Mouse (Mus musculus): Measurements from ENCODE around the gene Cyp2w1. TPM values are rescaled to one million over a fixed set of nuclear protein-coding genes. Genes with fewer than 3 reads are reported as not detected.

Cyp2w1 gene
- polyA plus RNA-seq, 1 experiment: not detected

DNA sequence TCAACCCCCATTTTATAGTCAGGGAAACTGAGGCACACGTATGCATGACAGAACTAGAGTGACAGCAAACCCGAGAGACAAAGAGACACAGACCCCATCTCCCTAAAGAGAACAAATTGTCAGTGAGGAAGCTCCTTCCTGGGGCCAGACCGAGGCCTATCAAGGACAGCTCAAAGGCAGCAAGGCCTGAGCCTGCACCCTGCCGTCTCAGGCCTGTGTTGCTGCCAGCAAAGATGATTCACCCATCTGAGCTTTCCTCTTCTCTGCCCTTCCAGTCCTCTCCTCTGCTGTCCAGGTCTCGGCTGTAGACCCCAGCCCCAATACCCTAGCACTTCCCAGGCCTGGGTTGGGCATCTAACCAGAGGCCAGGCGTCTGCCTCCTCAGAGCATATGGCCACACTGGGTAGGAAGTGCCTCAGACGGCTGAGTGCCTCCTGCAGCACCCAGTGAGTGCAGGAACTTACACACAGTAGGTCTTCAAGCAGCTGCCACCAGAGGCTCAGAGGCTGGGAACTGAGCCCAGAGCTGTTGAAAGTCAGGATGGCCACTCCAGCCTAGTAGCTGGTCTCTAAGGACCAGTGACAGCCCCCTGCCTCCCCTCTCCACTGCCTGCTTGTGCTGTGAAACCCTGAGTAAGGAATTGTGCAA, 25.3 kb upstream of the Cyp2w1 start:
- no peaks in the 10 kb centered on the region for H3K27me3 ChIP-seq (ENCODE audit: control insufficient read depth, insufficient read depth, low read length, poor library complexity, severe bottlenecking)

DNA sequence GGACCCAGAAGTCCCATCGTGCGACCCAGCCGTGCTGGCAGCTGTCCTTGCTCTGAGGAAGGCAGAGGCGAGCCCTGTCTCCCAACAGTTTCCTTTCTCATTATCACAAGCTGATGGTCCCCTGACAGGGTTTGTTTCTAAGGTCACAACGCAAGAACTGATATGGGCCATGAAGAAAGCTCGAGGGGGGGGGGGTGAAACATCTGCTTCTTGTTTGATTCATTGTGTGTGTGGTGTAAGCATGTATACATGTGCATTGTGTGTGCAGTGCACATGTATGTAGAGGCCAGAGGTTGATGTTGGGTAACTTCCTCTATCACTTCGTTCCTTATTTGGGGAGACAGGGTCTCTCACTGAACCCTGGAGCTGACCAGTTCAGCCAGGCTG, 24.8 kb upstream of the Cyp2w1 start:
- no peak for TF ChIP-seq EP300 (IDR thresholded peaks at IDR 0.05; ENCODE audit: insufficient read depth, low read depth, low read length)
- no peak for TF ChIP-seq CTCF (IDR thresholded peaks at IDR 0.05; ENCODE audit: low read depth, low read length)
- TF ChIP-seq POLR2A (IDR thresholded peaks at IDR 0.05; ENCODE audit: insufficient read depth, low read length): no peak
- no peaks in the 10 kb centered on the region for H3K9me3 ChIP-seq (replicated peaks; ENCODE audit: control insufficient read depth, insufficient read depth, low read length, poor library complexity, severe bottlenecking)
- H3K36me3 ChIP-seq (ENCODE audit: control insufficient read depth, insufficient read depth, low read length, poor library complexity, severe bottlenecking): no peaks in the 10 kb centered on the region
- H3K4me3 ChIP-seq (ENCODE audit: low read depth, low read length): no peak overlapping the region
- H3K9ac ChIP-seq (ENCODE audit: low read depth, poor library complexity, severe bottlenecking): no peak overlapping the region
- H3K27ac ChIP-seq (ENCODE audit: insufficient read depth, low read length): no peak overlapping the region
- H3K4me1 ChIP-seq (ENCODE audit: control insufficient read depth, insufficient read depth, low read length): peaks cover 16% of the 10 kb centered on the region
- H3K27me3 ChIP-seq (ENCODE audit: control insufficient read depth, insufficient read depth, low read length, poor library complexity, severe bottlenecking): no peaks in the 10 kb centered on the region

More for the DNA sequence above, 25.3 kb upstream of the Cyp2w1 start:
- peaks cover 13% of the 10 kb centered on the region for H3K4me1 ChIP-seq (ENCODE audit: control insufficient read depth, insufficient read depth, low read length)
- no peaks in the 10 kb centered on the region for H3K36me3 ChIP-seq (ENCODE audit: control insufficient read depth, insufficient read depth, low read length, poor library complexity, severe bottlenecking)
- TF ChIP-seq EP300 (IDR thresholded peaks at IDR 0.05; ENCODE audit: insufficient read depth, low read depth, low read length): no peak
- TF ChIP-seq CTCF (IDR thresholded peaks at IDR 0.05; ENCODE audit: low read depth, low read length): no peak
- no peak for TF ChIP-seq POLR2A (IDR thresholded peaks at IDR 0.05; ENCODE audit: insufficient read depth, low read length)
- H3K9me3 ChIP-seq (replicated peaks; ENCODE audit: control insufficient read depth, insufficient read depth, low read length, poor library complexity, severe bottlenecking): no peaks in the 10 kb centered on the region
- H3K27ac ChIP-seq (ENCODE audit: insufficient read depth, low read length): no peak overlapping the region
- H3K9ac ChIP-seq (ENCODE audit: low read depth, poor library complexity, severe bottlenecking): no peak overlapping the region
- no peak overlapping the region for H3K4me3 ChIP-seq (ENCODE audit: low read depth, low read length)

DNA sequence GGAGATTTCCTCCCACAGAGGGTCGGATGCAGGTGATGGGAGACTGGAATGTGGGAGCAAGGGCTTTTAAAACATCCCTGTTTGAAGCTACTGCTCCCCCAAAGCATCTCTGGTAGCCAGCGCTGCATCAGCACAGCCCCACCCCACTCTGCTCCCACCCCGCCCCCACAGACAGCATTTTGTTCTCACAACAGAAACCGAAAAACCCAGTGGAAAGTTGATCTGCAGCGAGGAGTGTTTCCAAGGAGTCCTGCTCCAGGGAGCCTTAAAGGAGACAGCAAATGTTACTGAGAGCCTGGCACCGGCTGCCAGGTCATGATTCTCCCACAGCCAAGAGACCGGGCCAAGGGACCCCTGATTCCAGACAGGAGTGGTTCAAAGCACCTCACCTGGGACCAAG, 21.7 kb upstream of the Cyp2w1 start:
- H3K36me3 ChIP-seq (ENCODE audit: control insufficient read depth, insufficient read depth, low read length, poor library complexity, severe bottlenecking): no peaks in the 10 kb centered on the region
- no peaks in the 10 kb centered on the region for H3K9me3 ChIP-seq (replicated peaks; ENCODE audit: control insufficient read depth, insufficient read depth, low read length, poor library complexity, severe bottlenecking)
- no peak for TF ChIP-seq CTCF (IDR thresholded peaks at IDR 0.05; ENCODE audit: low read depth, low read length)
- TF ChIP-seq POLR2A (IDR thresholded peaks at IDR 0.05; ENCODE audit: insufficient read depth, low read length): no peak
- no peak for TF ChIP-seq EP300 (IDR thresholded peaks at IDR 0.05; ENCODE audit: insufficient read depth, low read depth, low read length)
- no peak overlapping the region for H3K27ac ChIP-seq (ENCODE audit: insufficient read depth, low read length)
- H3K4me1 ChIP-seq (ENCODE audit: control insufficient read depth, insufficient read depth, low read length): peaks cover 12% of the 10 kb centered on the region
- no peak overlapping the region for H3K4me3 ChIP-seq (ENCODE audit: low read depth, low read length)
- no peak overlapping the region for H3K9ac ChIP-seq (ENCODE audit: low read depth, poor library complexity, severe bottlenecking)
- H3K27me3 ChIP-seq (ENCODE audit: control insufficient read depth, insufficient read depth, low read length, poor library complexity, severe bottlenecking): no peaks in the 10 kb centered on the region

DNA sequence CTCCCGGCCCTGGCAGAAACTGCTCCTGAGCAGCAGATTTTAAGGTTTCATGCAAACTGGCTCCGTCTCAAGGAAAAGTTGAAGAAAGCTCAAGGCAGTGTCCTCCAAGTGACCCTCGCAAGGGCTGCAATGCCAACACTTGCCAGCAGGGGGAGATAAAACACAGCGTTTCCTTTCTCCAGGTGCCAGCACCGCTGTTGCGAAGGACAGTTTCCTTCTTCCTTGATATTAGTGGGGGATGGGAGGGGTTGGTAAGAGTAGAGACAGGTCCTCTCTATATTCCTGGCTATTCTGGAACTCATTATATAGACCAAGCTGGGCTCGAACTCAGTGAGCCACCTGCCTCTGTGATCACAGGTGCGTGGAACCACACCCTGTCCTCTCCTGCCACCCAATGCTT, 20.7 kb upstream of the Cyp2w1 start:
- Histone ChIP-seq H3K27me3 (ENCODE audit: control insufficient read depth, insufficient read depth, low read length, poor library complexity, severe bottlenecking) (no peaks in the 10 kb centered on the region), H3K9me3 (replicated peaks; ENCODE audit: control insufficient read depth, insufficient read depth, low read length, poor library complexity, severe bottlenecking) (no peaks in the 10 kb centered on the region), H3K4me1 (ENCODE audit: control insufficient read depth, insufficient read depth, low read length) (peaks cover 7% of the 10 kb centered on the region), H3K36me3 (ENCODE audit: control insufficient read depth, insufficient read depth, low read length, poor library complexity, severe bottlenecking) (no peaks in the 10 kb centered on the region), H3K4me3 (ENCODE audit: low read depth, low read length) (no peak overlapping the region), H3K27ac (ENCODE audit: insufficient read depth, low read length) (no peak overlapping the region), H3K9ac (ENCODE audit: low read depth, poor library complexity, severe bottlenecking) (no peak overlapping the region)
- peak; percentile 96 for TF ChIP-seq CTCF (IDR thresholded peaks at IDR 0.05; ENCODE audit: low read depth, low read length)
- TF ChIP-seq POLR2A (IDR thresholded peaks at IDR 0.05; ENCODE audit: insufficient read depth, low read length): no peak
- 0 out of 2 replicates have a peak, but pooled peaks have one; percentile 20 for TF ChIP-seq EP300 (IDR thresholded peaks at IDR 0.05; ENCODE audit: insufficient read depth, low read depth, low read length)

DNA sequence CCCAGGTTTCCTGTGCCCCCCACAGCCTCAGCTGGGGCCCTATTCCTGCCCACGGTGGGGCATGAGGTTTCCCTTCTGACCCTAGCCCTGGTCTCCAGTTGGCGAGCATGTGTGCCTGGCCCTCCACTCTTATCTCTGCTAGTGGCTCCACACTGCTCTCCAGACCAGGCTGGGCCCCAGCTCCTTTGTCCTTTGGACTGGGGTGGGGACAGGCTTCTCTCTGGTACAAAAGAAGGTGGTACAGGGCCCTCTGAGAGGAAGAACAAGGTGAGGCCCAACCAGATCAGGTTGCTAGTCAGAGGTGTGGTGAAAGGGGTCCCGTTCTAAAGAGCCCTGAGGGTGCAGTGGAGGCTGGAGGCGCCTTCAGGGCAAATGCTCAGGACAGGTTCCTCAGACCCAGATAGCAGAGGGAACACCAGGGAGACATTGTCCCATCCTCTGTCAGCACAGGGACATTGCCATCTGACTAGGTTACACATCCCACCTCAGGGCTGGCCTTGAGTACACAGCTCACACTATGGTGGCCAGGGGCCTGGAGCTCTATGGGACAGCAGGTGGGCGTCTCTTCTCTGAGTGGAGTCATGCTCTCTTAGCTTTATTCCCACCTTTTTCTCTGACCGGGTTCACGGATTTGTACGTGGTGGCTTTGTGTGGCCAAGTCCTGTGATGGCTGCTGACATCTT, 19.7 kb upstream of the Cyp2w1 start:
- no peak for TF ChIP-seq CTCF (IDR thresholded peaks at IDR 0.05; ENCODE audit: low read depth, low read length)
- no peak for TF ChIP-seq EP300 (IDR thresholded peaks at IDR 0.05; ENCODE audit: insufficient read depth, low read depth, low read length)
- TF ChIP-seq POLR2A (IDR thresholded peaks at IDR 0.05; ENCODE audit: insufficient read depth, low read length): no peak
- H3K27ac ChIP-seq (ENCODE audit: insufficient read depth, low read length): no peak overlapping the region
- H3K4me3 ChIP-seq (ENCODE audit: low read depth, low read length): no peak overlapping the region

More for the DNA sequence above, 19.7 kb upstream of the Cyp2w1 start:
- H3K36me3 ChIP-seq (ENCODE audit: control insufficient read depth, insufficient read depth, low read length, poor library complexity, severe bottlenecking): no peaks in the 10 kb centered on the region
- no peaks in the 10 kb centered on the region for H3K27me3 ChIP-seq (ENCODE audit: control insufficient read depth, insufficient read depth, low read length, poor library complexity, severe bottlenecking)
- H3K9ac ChIP-seq (ENCODE audit: low read depth, poor library complexity, severe bottlenecking): no peak overlapping the region
- no peaks in the 10 kb centered on the region for H3K9me3 ChIP-seq (replicated peaks; ENCODE audit: control insufficient read depth, insufficient read depth, low read length, poor library complexity, severe bottlenecking)
- peaks cover 3% of the 10 kb centered on the region for H3K4me1 ChIP-seq (ENCODE audit: control insufficient read depth, insufficient read depth, low read length)
